Mouse (Mus musculus) kidney, embryonic 14.5 days (tissue): Measurements from ENCODE around the gene H1foo. TPM values are rescaled to one million over a fixed set of nuclear protein-coding genes. Genes with fewer than 3 reads are reported as not detected.
A peak's percentile ranks its signal among the peaks of the same experiment; 100 is the strongest.

Experiments
- ATAC-seq: fragments of 200-750 bp; cut with Nextera tagmentation; 2 replicates; pipeline ENCODE4 v1.8.0; 2017; ENCODE audit warnings: moderate number of reproducible peaks, mild to moderate bottlenecking, moderate TSS enrichment, moderate library complexity; ENCODE audit not compliant: low FRiP score, low TSS enrichment
- H3K27ac ChIP-seq: fragments of 300-500 bp; sonication (generic); 2 replicates; pipeline ENCODE4 v1.5.1; 2014; ENCODE audit warnings: low read depth, mild to moderate bottlenecking, low read length, moderate library complexity, mixed read lengths
- H3K27me3 ChIP-seq: fragments of 300-500 bp; sonication (generic); 2 replicates; pipeline ENCODE4 v1.6.1; 2014; ENCODE audit warnings: mild to moderate bottlenecking, low read length; ENCODE audit not compliant: control insufficient read depth, insufficient read depth
- H3K36me3 ChIP-seq: fragments of 300-500 bp; sonication (generic); 2 replicates; pipeline ENCODE4 v1.6.1; 2014; ENCODE audit warnings: low read length, mixed read lengths; ENCODE audit not compliant: control insufficient read depth, insufficient read depth
- H3K4me1 ChIP-seq: fragments of 300-500 bp; sonication (generic); 2 replicates; pipeline ENCODE4 v1.6.1; 2014; ENCODE audit warnings: low read length, mixed read lengths; ENCODE audit not compliant: control insufficient read depth, insufficient read depth
- H3K4me2 ChIP-seq: fragments of 300-500 bp; sonication (generic); replicated peaks from 2 replicates; pipeline ENCODE4 v1.6.1; 2014; ENCODE audit warnings: low read depth, mild to moderate bottlenecking, low read length
- H3K4me3 ChIP-seq: fragments of 300-500 bp; sonication (generic); 2 replicates; pipeline ENCODE4 v1.5.1; 2014; ENCODE audit warnings: mild to moderate bottlenecking, low read length
- H3K9ac ChIP-seq: fragments of 300-500 bp; sonication (generic); 2 replicates; pipeline ENCODE4 v1.6.1; 2014; ENCODE audit warnings: low read depth, mild to moderate bottlenecking, low read length, moderate library complexity
- H3K9me3 ChIP-seq: fragments of 300-500 bp; sonication (generic); 2 replicates; pipeline ENCODE4 v1.6.1; 2016; ENCODE audit warnings: low read length; ENCODE audit not compliant: control insufficient read depth
- WGBS: fragments of 180-500 bp; shearing (Covaris S2); extraction: QIAGEN DNeasy Blood & Tissue Kit; methylation state at CpG from one replicate; pipeline ENCODE4 v1.1.7; 2014; 5-methylcytosine and 5-hydroxymethylcytosine counted together
- polyA plus RNA-seq: library from polyadenylated mRNA; unstranded; fragments of >200 nt; fragmentation: Nextera tagmentation; extraction: Ambion mirVana; gene quantifications from 2 replicates; pipeline ENCODE4 v1.2.1, GENCODE M21; 2014

The H1foo gene
- polyA plus RNA-seq, 1 experiment from 2014 or later: not detected

DNA sequence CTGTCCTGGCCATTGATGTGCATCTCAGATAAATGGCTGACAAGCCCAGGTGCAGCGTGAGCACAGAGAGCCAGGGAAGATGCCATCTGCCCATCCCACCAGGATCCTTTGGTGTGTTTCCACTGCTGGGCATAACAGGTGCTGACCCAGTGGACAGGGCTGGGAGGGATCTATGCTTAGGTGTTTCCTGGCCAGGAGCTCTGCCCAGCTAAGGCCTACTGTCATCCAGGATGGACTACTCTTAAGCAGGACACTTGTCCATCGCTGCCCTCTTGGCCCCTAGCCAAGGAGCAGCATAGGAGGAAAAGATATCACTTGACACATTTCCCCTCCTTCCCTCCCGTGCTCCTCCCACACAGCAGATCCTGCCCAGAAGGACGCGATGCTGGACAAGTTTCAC, 28.1 kb upstream of the H1foo start:
- H3K4me2 ChIP-seq: no peak overlapping the region
- peaks cover 5% of the 10 kb centered on the region; the same call in 1 of the 2 replicates for H3K36me3 ChIP-seq
- no peak for ATAC-seq
- H3K4me3 ChIP-seq: no peak overlapping the region
- no peaks in the 10 kb centered on the region for H3K9me3 ChIP-seq
- WGBS: 50% methylated on average over 5 of the region's 5 CpGs
- no peaks in the 10 kb centered on the region for H3K27me3 ChIP-seq
- H3K4me1 ChIP-seq: peaks cover 26% of the 10 kb centered on the region
- no peak overlapping the region for H3K27ac ChIP-seq
- H3K9ac ChIP-seq: no peak overlapping the region

DNA sequence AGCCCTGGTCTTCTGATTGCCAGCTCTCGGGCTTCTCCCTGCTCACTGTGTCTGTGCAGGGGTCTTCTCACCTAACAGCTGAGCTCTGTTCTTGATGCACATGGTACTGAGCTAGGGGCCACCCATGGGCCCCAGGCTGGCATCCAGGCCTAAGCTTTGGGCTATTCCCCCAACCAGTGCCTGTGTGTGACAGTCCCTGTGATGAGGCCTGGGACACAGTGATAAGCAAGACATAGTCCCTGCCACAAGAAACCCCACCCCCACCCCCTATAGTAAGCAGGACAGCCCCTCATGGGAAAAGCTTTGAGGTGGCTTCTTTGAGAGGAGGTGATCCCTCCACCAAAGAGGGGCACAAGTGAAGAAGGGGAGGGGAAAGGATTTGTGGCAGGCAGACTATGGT, 26.1 kb upstream of the H1foo start:
- Histone ChIP-seq H3K27ac (no peak overlapping the region), H3K4me1 (peaks cover 26% of the 10 kb centered on the region), H3K27me3 (no peaks in the 10 kb centered on the region), H3K4me3 (no peak overlapping the region), H3K9ac (no peak overlapping the region), H3K9me3 (no peaks in the 10 kb centered on the region), H3K4me2 (no peak overlapping the region), H3K36me3 (peaks cover 5% of the 10 kb centered on the region; the same call in 1 of the 2 replicates)
- WGBS: 84% methylated on average over 1 of the region's 1 CpGs
- no peak for ATAC-seq

DNA sequence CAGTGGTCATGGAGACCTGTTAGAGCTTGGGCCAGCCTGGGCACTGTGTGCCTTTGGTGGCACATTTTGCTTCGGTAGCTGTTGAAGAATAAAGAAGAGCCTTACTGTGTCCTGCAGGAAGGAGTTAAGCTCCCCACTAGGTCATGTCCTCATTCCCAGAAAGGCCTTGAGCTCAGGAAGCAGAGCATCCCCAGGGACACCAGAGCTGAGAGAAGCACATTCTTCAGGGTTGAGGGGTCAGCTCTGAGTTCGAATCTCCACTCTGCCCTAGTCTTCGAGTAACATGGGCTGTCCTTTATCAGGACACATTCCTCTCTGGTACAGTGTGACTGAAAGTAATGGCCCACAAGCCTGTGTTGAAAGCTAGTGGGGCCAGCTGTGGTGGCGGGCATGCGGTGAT, 24.9 kb upstream of the H1foo start:
- no peak for ATAC-seq
- H3K36me3 ChIP-seq: peaks cover 5% of the 10 kb centered on the region; the same call in 1 of the 2 replicates
- H3K4me2 ChIP-seq: no peak overlapping the region
- H3K4me3 ChIP-seq: no peak overlapping the region
- H3K9ac ChIP-seq: no peak overlapping the region
- no peak overlapping the region for H3K27ac ChIP-seq
- no peaks in the 10 kb centered on the region for H3K9me3 ChIP-seq
- peaks cover 18% of the 10 kb centered on the region for H3K4me1 ChIP-seq
- 92% methylated on average over 5 of the region's 5 CpGs for WGBS
- H3K27me3 ChIP-seq: no peaks in the 10 kb centered on the region

DNA sequence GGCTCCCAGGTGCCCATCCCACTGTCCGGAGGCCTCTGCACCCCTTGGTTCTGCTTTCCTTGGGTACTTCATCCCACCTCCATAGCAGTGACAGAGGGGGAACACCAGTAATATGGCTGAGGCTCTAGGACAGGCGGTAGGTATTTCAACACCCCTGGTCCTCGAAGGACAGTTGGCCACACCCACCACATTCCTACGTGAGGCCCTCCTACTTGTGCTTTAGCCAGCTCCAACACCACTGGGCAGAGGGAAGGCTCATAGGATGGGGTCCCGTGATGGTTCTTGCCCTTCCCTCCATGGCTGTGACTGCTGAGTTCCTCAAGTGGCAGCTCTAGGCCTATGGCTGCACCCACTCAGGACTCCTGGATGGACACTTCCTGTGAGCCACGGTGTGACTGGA, 19.9 kb upstream of the H1foo start:
- no peak; the same call in 1 of the 2 replicates for ATAC-seq
- 37% methylated on average over 6 of the region's 6 CpGs for WGBS
- H3K9me3 ChIP-seq: no peaks in the 10 kb centered on the region
- no peak overlapping the region for H3K9ac ChIP-seq
- no peaks in the 10 kb centered on the region; the same call in 1 of the 2 replicates for H3K4me1 ChIP-seq
- H3K36me3 ChIP-seq: no peaks in the 10 kb centered on the region
- no peak overlapping the region for H3K4me2 ChIP-seq
- no peaks in the 10 kb centered on the region for H3K27me3 ChIP-seq
- H3K27ac ChIP-seq: no peak overlapping the region
- H3K4me3 ChIP-seq: no peak overlapping the region

- H3K4me2 ChIP-seq: no peak overlapping the region
- H3K9ac ChIP-seq: no peak overlapping the region
- H3K36me3 ChIP-seq: no peaks in the 10 kb centered on the region
- H3K27me3 ChIP-seq: no peaks in the 10 kb centered on the region
- no peaks in the 10 kb centered on the region; the same call in 1 of the 2 replicates for H3K4me1 ChIP-seq
- WGBS: 81% methylated on average over 10 of the region's 10 CpGs
- no peak overlapping the region for H3K4me3 ChIP-seq
- ATAC-seq: no peak
- H3K9me3 ChIP-seq: no peaks in the 10 kb centered on the region
- H3K27ac ChIP-seq: no peak overlapping the region
Observed at GRCm38 (mm10) chr6:115926416-115926815, 18.3 kb upstream of the H1foo start.

DNA sequence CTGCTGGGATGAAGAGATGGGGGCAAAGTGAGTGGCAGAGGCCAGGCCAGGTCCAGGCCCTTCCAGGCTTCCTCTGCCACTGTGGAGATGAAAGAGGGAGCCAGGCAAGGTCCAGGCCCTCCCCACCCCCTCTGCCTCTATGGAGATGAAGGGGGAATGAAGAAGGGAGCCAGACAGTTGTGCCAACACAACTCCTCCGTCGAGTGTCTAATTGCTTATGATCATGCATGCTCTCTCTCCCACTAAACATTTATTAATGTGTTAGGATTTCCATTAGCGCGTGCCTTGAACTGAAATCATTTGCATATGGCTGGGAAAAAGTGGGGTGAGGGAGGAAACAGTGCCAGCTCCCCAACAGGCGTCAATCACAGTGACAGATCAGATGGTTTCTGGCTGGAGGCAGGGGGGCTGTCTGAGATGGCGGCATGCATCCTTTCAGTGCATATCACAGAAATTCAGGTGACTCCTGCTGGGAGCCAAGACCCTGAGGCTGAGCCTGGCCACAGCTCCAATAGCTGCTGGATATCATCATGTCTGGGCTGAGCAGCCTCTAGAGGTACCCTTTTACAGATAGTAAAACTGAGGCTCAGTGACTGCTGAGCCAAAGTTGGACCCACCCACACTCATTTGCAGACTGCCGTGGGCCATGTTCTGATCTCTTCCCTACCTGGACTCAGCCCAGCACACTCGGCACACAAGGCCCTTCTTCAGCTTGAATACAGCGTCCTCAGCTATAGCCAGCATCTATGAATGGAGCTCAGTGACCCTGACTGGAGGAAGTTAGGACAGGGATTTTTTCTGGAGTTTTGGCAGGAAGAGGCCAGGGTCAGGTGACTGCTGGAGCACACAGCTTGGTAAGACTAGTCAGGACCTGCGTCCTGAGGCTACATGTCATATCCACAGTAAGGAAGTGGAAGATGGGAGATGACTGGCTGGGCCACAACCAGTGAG, 17.2 kb upstream of the H1foo start:
- Histone ChIP-seq H3K27me3 (no peaks in the 10 kb centered on the region), H3K9ac (no peak overlapping the region), H3K4me1 (no peaks in the 10 kb centered on the region; the same call in 1 of the 2 replicates), H3K36me3 (no peaks in the 10 kb centered on the region), H3K9me3 (no peaks in the 10 kb centered on the region), H3K27ac (no peak overlapping the region), H3K4me2 (no peak overlapping the region), H3K4me3 (no peak overlapping the region)
- no peak for ATAC-seq
- WGBS: 83% methylated on average over 10 of the region's 10 CpGs

DNA sequence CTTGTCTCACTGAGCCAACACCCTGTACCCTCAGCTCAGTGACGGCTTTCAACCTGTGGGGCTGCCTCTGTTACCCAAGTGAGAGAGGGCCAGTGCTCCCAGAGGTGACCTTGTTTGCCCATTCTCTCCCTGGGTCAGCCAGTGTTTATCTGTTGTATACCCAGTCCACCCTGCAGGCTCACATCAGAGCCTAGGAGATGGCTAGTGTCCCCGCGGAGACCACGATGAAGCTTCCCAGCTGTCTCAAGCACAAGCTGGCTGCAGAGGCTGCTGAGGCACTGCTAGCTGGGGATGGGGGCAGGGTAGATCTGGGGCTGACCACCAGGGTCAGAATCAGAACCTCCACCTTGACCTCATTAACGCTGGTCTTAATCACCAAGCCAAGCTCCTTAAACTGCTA, 14.7 kb upstream of the H1foo start:
- peak; percentile 67; the same call in 1 of the 2 replicates for ATAC-seq

GRCm38 (mm10) chr6:115931639-115932038, 13.1 kb upstream of the H1foo start, which contains the start of gene Rho:
TSS of gene Rho (plus strand) at chr6:115931748.
- WGBS: 86% methylated on average over 14 of the region's 14 CpGs
- Histone ChIP-seq H3K4me3 (no peak within 1 kb of the TSS), H3K27me3 (no peaks in the 10 kb centered on the region), H3K4me1 (no peaks in the 10 kb centered on the region), H3K9me3 (no peaks in the 10 kb centered on the region), H3K27ac (no peak within 1 kb of the TSS), H3K4me2 (no peak within 1 kb of the TSS), H3K36me3 (no peaks in the 10 kb centered on the region), H3K9ac (no peak within 1 kb of the TSS)
- no peak for ATAC-seq

More for the DNA sequence above, 14.7 kb upstream of the H1foo start:
- H3K9ac ChIP-seq: no peak overlapping the region
- WGBS: 38% methylated on average over 5 of the region's 5 CpGs
- no peak overlapping the region for H3K4me3 ChIP-seq
- H3K36me3 ChIP-seq: no peaks in the 10 kb centered on the region
- H3K4me2 ChIP-seq: no peak overlapping the region
- H3K9me3 ChIP-seq: no peaks in the 10 kb centered on the region
- H3K27me3 ChIP-seq: no peaks in the 10 kb centered on the region
- no peaks in the 10 kb centered on the region for H3K4me1 ChIP-seq
- H3K27ac ChIP-seq: no peak overlapping the region

DNA sequence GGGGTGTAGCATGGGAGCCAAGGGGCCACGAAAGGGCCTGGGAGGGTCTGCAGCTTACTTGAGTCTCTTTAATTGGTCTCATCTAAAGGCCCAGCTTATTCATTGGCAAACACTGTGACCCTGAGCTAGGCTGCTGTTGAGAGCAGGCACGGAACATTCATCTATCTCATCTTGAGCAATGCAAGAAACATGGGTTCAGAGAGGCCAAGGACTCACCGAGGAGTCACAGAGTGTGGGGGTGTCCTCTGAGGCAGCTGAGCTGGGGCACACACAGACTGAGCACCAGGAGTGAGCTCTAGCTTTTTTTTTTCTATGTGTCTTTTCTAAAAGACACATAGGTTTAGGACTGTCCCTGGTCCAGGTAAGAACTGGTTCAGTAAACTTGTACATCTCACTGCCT, 12.3 kb upstream of the H1foo start:
- no peak overlapping the region for H3K27ac ChIP-seq
- H3K36me3 ChIP-seq: no peaks in the 10 kb centered on the region
- no peak for ATAC-seq
- H3K9ac ChIP-seq: no peak overlapping the region
- no peaks in the 10 kb centered on the region for H3K9me3 ChIP-seq
- no peaks in the 10 kb centered on the region for H3K27me3 ChIP-seq
- no peaks in the 10 kb centered on the region for H3K4me1 ChIP-seq
- 89% methylated on average over 3 of the region's 3 CpGs for WGBS
- no peak overlapping the region for H3K4me2 ChIP-seq
- no peak overlapping the region for H3K4me3 ChIP-seq
